Mouse (Mus musculus): ENCODE results near the gene Prpf4.

Prpf4 gene

GRCm38 (mm10) chr4:62408601-62409282, at the start of gene Prpf4, which contains the start of gene Cdc26:
TSS of gene Prpf4 (plus strand) at chr4:62408797.
TSS of gene Cdc26 (minus strand) at chr4:62408642.
- DNase-seq, result peak; percentile 99

DNA sequence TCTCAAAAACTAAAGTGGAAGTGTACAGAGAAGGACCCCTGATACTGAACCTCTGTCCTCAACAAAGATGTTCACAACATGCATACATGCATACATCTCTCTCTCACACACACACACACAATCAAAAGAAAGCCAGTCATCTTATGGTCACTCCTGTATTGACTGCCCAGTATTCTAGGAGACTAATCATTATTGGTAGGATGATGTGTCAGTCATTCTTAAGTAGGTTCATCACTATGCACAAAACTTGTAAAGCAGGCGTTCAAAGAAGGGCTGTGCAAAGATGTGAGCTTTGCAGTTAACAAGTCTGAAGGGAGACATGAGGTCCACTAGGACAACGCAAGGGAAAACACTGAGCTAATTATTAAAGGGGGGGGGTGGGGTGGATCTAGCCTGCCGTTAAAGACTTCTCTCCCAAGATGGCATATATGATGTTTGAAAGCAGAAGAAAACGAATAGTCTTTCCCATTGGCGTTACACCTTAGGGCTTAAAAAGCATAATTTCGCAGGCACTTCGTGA, 49.3 kb upstream of the Prpf4 start:
- no peak for DNase-seq

- DNase-seq, result peak; percentile 98
Measured at GRCm38 (mm10) chr4:62360088-62360804, 48.4 kb upstream of the Prpf4 start, which contains the start of the genes Fkbp15 and Slc31a1. TSS of gene Fkbp15 (minus strand) at chr4:62360548. TSS of gene Slc31a1 (plus strand) at chr4:62360727.

DNA sequence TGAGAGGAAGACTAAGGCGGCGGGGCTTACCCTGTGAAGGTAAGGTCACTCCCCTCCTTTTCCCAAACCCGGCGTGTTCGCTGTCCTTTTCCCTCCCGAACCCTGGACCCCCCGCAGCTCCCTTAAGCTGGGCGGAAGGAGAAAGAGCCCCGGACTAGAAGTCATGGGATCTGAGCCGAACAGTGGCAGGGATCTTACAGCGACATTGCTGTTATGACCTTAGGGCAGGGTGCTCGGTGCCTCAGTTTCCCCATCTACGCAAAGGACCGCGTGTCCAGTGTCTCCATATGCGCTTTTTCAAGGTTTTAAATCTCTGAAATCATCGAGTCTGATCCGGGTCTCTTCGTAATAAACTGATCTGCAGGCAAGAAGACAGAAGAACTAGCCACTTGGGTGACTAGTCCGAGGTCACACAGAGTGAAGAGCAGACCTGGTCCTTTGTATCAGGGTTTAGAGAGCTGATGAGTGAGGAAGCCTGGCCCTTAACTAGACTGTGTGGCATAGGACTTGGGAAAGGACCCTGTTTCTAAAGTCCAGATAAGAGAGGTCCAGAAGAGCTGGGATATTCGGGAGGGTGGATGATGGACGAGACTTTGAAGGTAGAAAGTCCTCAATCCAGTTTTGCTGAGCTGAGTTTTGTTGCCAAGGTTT, 47.7 kb upstream of the Prpf4 start:
- no peak for DNase-seq

GRCm38 (mm10) chr4:62361571-62361970, 47.0 kb upstream of the Prpf4 start:
- no peak for DNase-seq

- DNase-seq, result no peak
Measured at GRCm38 (mm10) chr4:62361997-62362396, 46.6 kb upstream of the Prpf4 start.

DNA sequence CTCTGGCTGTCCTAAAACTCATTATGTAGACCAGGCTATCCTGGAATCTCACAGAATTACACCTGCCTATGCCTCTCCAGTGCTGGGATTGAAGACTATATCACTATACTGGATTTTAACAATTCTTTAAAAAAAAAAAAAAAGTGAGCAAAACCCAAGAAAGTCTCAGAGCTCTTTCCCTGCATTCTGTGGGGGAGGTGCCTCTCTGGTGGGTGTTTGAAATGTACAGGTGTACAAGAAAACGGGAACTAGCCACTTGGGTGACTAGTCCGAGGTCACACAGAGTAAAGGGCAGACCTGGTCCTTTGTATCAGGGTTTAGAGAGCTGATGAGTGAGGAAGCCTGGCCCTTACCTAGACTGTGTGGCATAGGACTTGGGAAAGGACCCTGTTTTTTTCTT, 46.2 kb upstream of the Prpf4 start:
- DNase-seq, result no peak

DNA sequence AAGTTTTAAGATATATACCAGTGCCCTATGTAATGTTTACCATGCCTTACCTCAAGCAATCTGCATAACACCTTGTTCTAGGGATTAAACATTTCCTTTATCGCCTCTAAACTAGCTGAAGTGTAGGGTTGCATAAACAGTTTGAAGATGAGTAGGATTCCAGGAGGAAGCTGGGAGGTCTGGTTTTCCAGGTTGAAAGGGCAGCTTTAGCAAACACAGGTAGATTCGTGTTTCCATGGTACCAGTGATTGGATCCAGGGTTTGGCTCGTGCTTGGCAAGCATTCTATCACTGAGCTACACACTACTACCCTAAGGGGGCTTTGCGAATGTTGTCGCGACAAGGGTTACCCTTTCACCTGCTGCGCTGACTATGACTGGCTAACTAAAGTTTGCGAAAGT, 44.3 kb upstream of the Prpf4 start:
- DNase-seq, result no peak

DNA sequence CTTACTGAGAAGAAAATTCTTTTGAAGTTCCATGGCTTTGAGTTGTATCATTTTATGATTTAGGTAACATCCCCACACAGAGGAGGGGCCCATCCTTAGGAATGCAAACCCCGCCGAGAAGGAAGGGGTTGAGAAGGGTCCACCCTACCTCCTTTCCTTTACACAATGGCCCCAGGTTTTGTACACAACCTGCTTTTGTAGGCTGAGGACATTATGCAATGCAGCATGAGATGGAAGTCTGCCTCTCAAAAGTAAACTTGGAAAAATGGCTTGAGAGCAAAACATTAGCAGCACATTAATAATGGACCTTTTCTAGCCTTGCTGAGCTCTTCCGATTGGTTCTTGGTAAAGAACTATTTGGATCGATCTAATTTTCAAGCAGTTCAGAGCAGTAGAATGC, 42.3 kb upstream of the Prpf4 start:
- DNase-seq, result no peak

DNA sequence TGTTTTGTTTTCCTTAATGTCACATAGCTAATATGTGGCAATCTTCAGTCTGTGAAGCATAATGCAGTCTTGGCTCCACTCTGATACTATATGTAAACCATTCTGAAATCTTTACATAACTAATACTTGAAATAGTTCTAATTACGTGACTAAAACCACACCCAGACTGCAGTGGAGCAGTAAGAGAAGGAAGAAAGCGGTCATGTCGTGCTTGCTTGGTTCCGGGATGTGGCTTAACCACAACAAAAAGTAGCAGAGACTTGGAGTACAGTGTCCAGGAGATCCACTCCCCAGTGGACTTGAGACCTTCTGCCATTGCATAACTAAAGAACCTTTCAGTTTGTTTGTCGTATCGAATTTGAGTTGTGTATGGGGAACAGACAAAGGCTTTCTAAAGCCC, 41.0 kb upstream of the Prpf4 start:
- DNase-seq, result no peak

- no peak for DNase-seq
Measured at GRCm38 (mm10) chr4:62369091-62369490, 39.5 kb upstream of the Prpf4 start.

GRCm38 (mm10) chr4:62372410-62372809, 36.2 kb upstream of the Prpf4 start:
- no peak for DNase-seq

DNA sequence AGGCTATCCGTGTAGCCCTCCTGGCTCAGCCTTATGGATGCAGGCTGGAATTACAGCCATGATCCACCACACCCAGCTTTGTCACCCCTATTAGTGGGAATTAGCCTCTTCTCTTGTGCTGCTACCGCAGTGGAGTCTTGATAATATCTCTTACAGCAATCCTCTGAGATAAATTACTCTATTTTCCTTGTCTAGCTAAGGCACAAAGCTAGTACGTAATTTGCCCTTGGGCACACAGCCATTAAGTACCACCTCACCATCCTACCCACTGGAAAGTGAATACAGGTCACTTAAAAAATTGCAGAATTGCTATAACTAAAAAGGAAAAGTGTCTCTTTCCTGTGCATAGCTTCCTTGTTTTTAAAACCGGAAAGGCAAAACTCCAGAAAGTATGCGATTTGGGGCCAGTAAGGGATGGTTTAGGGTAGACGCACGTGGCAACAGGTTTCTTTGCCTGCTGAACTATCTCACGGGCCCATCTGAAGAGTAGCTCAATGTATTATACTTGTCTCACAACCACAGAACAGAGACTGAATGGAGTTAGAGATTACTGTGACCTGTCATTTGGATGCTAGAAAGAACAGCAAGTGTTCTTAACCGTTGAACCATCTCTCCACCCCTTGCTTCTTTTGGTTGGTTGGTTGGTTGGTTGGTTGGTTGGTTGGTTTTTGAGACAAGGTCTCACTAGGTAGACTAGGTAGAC, 35.6 kb upstream of the Prpf4 start:
- no peak for DNase-seq

GRCm38 (mm10) chr4:62373668-62374067, 34.9 kb upstream of the Prpf4 start:
- DNase-seq, result no peak

DNA sequence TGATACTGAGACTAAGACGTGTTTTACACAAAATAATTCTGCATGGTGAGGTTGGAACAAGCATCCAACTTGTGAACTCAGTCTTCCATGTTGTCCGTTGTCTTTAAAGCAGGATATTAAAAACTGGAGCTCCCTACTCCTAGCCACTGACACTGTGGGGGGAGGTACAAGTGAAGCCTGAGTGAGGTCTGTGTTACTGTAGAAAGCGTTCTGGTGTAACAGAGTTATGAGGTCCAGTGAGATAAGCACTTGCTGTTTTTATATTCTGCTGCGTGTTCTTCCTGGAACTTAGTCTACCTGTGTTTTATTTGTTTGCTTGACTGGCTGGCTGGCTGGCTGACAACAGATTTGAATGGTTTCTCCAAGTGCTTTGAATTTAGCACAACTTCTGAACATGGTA, 34.3 kb upstream of the Prpf4 start:
- no peak for DNase-seq

GRCm38 (mm10) chr4:62376123-62376522, 32.5 kb upstream of the Prpf4 start:
- DNase-seq, result no peak

- no peak for DNase-seq
Measured at GRCm38 (mm10) chr4:62379724-62380381, 28.7 kb upstream of the Prpf4 start.

DNA sequence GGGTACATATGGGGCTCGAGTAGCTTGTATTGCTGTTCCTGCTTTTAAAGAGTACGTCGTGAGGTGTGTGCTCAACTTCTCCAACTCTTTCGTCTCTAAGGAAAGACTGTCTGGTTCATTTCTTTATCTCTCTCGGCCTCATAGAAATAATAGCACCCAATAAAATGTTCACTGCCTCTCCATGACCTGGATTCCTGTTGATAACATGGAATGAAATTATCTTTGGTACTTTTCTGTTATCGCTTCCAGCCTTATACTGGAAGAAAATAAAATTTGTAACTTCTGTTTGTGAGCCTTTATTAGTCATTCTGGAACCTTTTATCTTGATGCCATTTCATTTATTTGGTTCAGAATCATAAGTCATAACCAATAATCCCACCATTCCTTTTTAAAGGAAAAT, 25.4 kb upstream of the Prpf4 start:
- no peak for DNase-seq

GRCm38 (mm10) chr4:62383752-62384151, 24.8 kb upstream of the Prpf4 start:
- no peak for DNase-seq

DNA sequence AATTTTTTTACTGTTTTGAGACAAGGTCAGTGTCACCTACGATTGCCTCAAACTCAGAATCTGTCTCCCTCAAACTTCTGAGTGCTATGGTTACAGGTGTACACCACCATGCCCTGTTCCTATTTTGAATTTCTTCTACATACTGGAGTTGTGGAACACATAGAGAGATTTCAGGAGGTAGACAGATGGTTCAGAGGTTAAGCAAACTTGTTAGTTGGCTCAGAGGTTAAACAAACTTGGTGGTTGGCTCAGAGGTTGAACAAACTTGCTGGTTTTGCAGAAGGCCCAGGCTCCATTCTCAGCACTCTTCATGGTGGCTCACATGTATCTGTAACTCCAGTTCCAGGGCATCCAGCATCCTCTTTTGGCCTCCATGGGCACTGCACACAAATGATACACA, 24.4 kb upstream of the Prpf4 start:
- DNase-seq, result no peak

- DNase-seq, result no peak
Measured at GRCm38 (mm10) chr4:62385439-62385838, 23.2 kb upstream of the Prpf4 start.

Measured in lung, postnatal 10 days (tissue).